ENCODE assay signal across 9 mouse cellular contexts in the genomic region with DNA sequence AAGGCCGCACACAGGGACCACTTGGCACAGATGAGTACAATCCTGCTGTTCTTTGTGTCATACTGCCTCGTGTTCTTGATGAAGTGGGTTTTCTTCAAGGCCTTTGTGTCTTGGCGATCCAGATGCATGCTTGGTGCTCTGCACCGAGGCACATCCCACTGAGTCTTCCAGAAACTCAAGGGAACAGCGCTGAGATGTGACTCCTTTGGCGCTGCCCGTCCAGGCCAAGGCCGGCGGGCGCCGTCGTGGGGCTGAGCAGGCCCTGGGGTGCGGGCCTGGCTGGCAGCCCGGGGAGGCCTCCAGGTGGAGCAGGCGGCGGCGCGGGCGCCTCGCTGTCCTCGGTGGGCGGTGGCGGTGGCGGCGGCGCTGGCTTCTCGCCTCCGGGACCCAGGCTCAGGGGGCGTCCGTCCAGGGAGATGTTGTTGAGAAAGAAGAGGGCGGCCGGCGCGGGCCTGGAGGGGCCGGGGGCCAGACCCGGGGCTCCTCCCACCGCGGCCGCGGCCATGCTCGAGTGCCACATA. TPM values are rescaled to one million over a fixed set of nuclear protein-coding genes. Genes with fewer than 3 reads are reported as not detected.
A peak's percentile ranks its signal among the peaks of the same experiment; 100 is the strongest.
DNase-seq lines count a peak whose midpoint lies in the region; ATAC-seq and TF ChIP-seq lines count a peak whose summit lies in the region.
"Had no signal": no experiment of that assay in that cellular context is flagged by ENCODE, and none has a peak within 500 bp of the region (broad histone marks: within the 10 kb centered on the region; RNA-seq: fewer than 3 reads in every experiment).

No protein-coding gene starts in this region.

- H3K4me1 ChIP-seq in forebrain, embryonic 10.5 days: peaks cover 10% of the 10 kb centered on the region
- H3K4me1 ChIP-seq in limb, embryonic 15.5 days: peaks cover 3% of the 10 kb centered on the region; the same call in 1 of the 2 replicates
- no peaks in the 10 kb centered on the region for H3K4me1 ChIP-seq in stomach, embryonic 15.5 days

- H3K4me3 ChIP-seq in layer of hippocampus, adult 2 months: peak overlapping the region; percentile 17; the same call in 1 of the 2 replicates
- peak overlapping the region; percentile 50 for H3K4me3 ChIP-seq in forebrain, embryonic 10.5 days
- H3K4me3 ChIP-seq in limb, embryonic 15.5 days: peak overlapping the region; percentile 35
- H3K4me3 ChIP-seq in stomach, embryonic 15.5 days (replicated peaks): peak overlapping the region; percentile 33

- H3K36me3 ChIP-seq in forebrain, embryonic 10.5 days (replicated peaks): no peaks in the 10 kb centered on the region
- no peaks in the 10 kb centered on the region for H3K36me3 ChIP-seq in limb, embryonic 15.5 days
- H3K36me3 ChIP-seq in stomach, embryonic 15.5 days: no peaks in the 10 kb centered on the region

- no peak for TF ChIP-seq CTCF in layer of hippocampus, adult 2 months (conservative IDR thresholded peaks at IDR 0.05)

- DNase-seq in layer of hippocampus, adult 2 months (ENCODE audit: low spot score in 2 of 2): no peak
- no peak for DNase-seq in layer of hippocampus, adult 8-10 months (ENCODE audit: low spot score in 2 of 2)
- DNase-seq in forebrain, embryonic 10.5 days (ENCODE audit: extremely low spot score, low spot score): peak; percentile 25
- no peak for DNase-seq in thymus, postnatal 14 days
- no peak for DNase-seq in urinary bladder, postnatal 10 days (ENCODE audit: low spot score)
- DNase-seq in T-cell, adult 2 months (ENCODE audit: low spot score): no peak
- DNase-seq: right cerebral cortex, postnatal 4 days had no signal

- 0 out of 2 replicates have a peak overlapping the region, but pooled peaks have one; percentile 28 for H3K9ac ChIP-seq in limb, embryonic 15.5 days
- H3K9ac ChIP-seq in stomach, embryonic 15.5 days: no peak overlapping the region

- peaks cover 9% of the 10 kb centered on the region for H3K27me3 ChIP-seq in forebrain, embryonic 10.5 days (ENCODE audit: poor library complexity, severe bottlenecking)
- no peaks in the 10 kb centered on the region for H3K27me3 ChIP-seq in limb, embryonic 15.5 days
- H3K27me3 ChIP-seq in stomach, embryonic 15.5 days (replicated peaks): no peaks in the 10 kb centered on the region

- no peak for ATAC-seq in limb, embryonic 15.5 days (ENCODE audit: insufficient number of reproducible peaks, low FRiP score, low TSS enrichment, low read depth)
- no peak for ATAC-seq in stomach, embryonic 15.5 days (ENCODE audit: insufficient read depth, low FRiP score, low read depth)

- no peaks in the 10 kb centered on the region for H3K9me3 ChIP-seq in forebrain, embryonic 10.5 days
- no peaks in the 10 kb centered on the region for H3K9me3 ChIP-seq in limb, embryonic 15.5 days
- H3K9me3 ChIP-seq in stomach, embryonic 15.5 days: no peaks in the 10 kb centered on the region

- WGBS in forebrain, embryonic 10.5 days: 16% methylated on average over 41 of the region's 41 CpGs
- WGBS in limb, embryonic 15.5 days: 20% methylated on average over 41 of the region's 41 CpGs
- 16% methylated on average over 41 of the region's 41 CpGs for WGBS in stomach, embryonic 15.5 days

- peak overlapping the region; percentile 52 for H3K4me2 ChIP-seq in limb, embryonic 15.5 days
- peak overlapping the region; percentile 57 for H3K4me2 ChIP-seq in stomach, embryonic 15.5 days

- H3K27ac ChIP-seq in layer of hippocampus, adult 2 months: no peak overlapping the region
- peak overlapping the region; percentile 79 for H3K27ac ChIP-seq in forebrain, embryonic 10.5 days
- no peak overlapping the region for H3K27ac ChIP-seq in limb, embryonic 15.5 days
- H3K27ac ChIP-seq in stomach, embryonic 15.5 days: no peak overlapping the region

RNA-seq across cellular contexts. Expression of gene Adck1, which starts 6.1 kb away (rescaled TPM):
- 10 to 100 TPM; 32.3 to 32.4 TPM for total RNA-seq in layer of hippocampus, adult 2 months (2021)
- 10 to 100 TPM; 35.2 to 40.0 (median 35.5) TPM for total RNA-seq in layer of hippocampus, adult 8-10 months (2022)
- 19.8 and 22.4 TPM in 2 replicates for polyA plus RNA-seq in forebrain, embryonic 10.5 days (2016; fragmentation: Nextera tagmentation; extraction: Ambion mirVana)
- 18.7 TPM in 2 replicates for polyA plus RNA-seq in limb, embryonic 15.5 days (2015; fragmentation: Nextera tagmentation; extraction: Ambion mirVana)
- 15.0 and 16.0 TPM in 2 replicates for polyA plus RNA-seq in stomach, embryonic 15.5 days (2015; fragmentation: Nextera tagmentation; extraction: Ambion mirVana)

RNA-seq across cellular contexts. Expression of gene Gm5039, which starts 30.4 kb away (rescaled TPM):
- total RNA-seq in layer of hippocampus, adult 2 months (2021): not detected
- total RNA-seq in layer of hippocampus, adult 8-10 months (2022): not detected
- polyA plus RNA-seq in forebrain, embryonic 10.5 days (2016; fragmentation: Nextera tagmentation; extraction: Ambion mirVana): not detected in 2 replicates
- polyA plus RNA-seq in limb, embryonic 15.5 days (2015; fragmentation: Nextera tagmentation; extraction: Ambion mirVana): not detected in 2 replicates
- not detected in 2 replicates for polyA plus RNA-seq in stomach, embryonic 15.5 days (2015; fragmentation: Nextera tagmentation; extraction: Ambion mirVana)
